Mouse (Mus musculus) right cerebral cortex, adult 18-20 months (tissue): Measurements from ENCODE around the gene Syvn1.

ENCODE experiments used
- DNase-seq: peaks from one replicate; pipeline ENCODE4 v3.0.0; 2022; ENCODE audit warnings: mixed read lengths

The Syvn1 gene

DNA sequence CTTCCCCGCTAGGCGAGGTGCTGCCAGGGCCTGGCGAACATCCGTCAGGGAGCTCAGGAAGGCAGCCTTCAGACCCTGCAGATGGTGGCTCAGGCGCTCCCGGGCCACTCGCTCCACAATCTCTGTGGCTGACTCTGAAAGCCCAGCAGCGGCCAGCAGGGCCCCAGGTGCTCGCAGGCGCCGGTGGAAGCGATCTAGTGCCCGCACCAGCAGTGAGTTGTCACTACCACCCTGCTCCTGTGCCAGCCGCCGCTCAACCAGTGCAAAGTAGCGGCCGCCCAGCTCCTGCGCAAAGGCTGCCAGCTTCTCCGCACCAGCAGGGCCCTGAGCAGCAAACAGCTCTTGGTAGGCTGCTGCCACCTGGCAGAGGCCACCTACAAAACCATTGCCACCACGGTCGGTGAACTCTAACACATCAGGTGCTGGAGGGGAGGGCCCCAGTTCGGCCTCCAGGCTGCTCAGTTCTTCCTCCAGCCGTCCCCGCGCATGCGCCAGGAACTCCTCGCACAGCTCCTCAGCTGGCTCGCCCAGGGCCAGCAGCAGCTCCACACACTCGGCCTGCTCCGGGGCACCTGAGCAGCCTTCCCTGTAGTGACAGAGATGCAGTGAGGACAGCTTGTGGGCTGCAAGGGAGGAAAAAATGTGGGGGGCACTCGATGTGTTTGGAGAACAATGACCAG, 24.3 kb downstream of the Syvn1 start:
- DNase-seq: no peak

DNA sequence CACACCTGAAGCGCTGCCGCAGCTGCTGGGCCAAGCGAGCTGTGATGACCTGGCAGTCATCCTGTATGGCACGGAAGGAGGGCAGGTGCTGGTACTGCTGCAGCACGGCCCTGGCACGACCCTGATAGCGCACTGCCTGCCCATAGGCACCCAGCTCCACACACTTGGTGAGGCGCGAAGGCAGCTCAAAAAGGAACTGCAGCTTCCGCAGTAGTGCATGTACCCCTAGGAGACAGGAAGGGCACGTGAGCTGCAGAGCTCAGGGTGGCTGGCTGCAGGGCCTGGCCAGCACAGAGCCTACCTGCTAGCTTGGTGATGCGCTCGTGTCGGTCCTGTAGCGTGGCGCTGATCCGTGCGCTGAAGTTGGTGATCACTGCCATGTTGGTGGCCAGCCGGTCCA, 24.9 kb downstream of the Syvn1 start:
- DNase-seq: no peak

DNA sequence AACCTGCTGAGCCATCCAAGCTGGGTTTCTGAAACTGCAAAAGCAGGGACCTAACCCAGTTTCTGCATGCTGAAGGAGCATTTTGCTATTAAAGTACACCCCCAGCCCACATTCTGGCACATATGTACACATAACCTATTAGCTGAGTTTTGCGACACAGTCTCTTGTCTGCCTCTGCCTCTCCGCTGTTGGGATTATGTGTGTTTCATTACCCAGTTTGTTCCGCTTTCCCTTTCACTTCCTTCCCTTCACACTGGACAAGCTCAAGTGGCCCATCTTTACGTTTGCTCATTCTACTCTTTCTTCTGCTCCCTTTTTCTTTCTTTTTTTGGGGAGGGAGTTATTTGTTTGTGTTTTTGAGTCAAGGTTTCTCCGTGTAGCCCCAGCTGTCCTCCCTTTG, 27.5 kb downstream of the Syvn1 start:
- no peak for DNase-seq

DNA sequence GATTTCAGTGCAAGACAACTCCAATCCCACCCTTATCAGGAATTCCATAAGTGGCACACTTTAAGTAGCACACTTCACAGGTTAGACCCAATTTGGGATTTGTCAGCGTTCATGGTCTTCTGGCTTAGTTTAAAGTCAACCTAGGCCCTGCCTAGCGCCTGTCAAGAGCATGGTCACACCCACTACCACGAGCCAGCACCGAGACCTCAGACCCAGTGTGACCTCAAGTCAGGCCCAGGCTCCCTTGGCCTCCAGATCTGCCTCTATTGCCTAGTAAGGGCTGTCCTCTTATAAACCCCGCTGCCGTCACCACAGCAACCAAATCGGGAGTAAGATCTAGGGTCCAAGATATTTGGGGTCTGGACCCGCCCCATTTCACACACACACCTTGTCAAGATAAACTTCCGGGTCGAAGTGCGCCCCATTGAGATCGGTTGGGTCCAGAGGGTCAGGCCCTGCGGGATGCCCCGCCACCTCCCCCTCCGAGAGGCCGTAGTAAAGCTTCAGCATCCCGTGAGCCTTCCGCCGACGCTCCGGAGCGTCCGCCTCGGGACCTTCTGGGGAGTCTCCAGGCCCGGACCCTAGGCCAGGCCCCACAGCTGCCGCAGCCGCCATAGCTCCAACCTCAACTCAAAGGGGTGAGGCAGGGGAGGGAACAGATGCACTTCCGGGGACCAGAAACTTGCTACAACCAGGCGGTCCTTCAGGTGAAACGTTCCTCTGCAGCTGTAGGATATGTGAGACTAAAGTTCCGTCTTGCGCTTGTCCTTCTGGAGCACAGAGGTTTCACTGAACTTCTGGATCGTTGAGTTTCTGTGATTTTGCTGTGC, 30.4 kb downstream of the Syvn1 start, which contains the start of gene Vps51:
Gene Vps51 (minus strand): TSS at position 668 of the 830 bp plus-strand sequence.
- peak; percentile 88 for DNase-seq

DNA sequence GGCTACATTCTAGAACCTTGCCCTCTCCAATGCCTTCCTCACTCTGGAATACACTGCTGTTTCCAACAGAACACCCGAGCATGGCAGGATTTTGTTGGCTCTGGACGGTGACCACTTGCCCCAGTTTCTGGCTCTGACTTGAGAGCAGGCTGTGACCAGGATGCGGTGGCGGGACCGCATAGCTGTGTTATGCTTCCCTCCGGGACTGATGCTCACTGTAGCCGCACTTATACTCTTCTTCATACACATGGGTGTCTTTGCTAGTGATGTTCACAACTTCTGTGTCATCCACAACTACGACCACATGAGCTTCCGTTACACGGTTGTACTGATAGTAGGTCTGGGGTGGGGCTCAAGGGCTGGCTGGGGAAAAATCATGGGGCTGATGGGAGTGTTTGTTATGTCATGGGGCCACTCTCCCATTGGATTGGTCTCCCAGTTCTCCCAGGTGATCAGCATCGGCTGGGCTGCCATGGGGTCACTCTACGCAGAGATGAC, 33.7 kb downstream of the Syvn1 start, which contains the start of gene Tmem262:
Gene Tmem262 (plus strand): TSS at position 51 of the 498 bp plus-strand sequence.
- no peak for DNase-seq

DNA sequence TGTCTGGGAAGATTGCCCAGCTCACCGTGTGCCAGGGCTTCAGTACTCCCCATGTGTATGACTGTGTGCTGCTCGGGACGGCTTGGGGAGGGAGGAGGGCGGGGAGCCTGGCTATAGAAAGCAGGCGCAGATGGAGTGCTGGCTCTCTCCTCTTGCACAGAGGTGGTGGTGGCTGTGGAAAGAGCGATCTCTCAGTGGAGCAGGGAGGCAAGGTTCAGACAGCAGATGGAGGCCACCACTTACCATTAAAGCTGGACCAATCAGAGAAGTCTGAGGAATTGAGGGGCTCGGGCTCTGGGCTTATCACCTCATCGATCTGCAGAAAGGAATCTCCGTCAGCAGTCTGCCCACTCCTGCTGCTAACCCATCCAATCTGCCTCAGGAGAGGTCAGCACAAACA, 35.8 kb downstream of the Syvn1 start, which contains the start of gene Gm28374:
Gene Gm28374 (minus strand): TSS at position 101 of the 400 bp plus-strand sequence.
- DNase-seq: no peak

DNA sequence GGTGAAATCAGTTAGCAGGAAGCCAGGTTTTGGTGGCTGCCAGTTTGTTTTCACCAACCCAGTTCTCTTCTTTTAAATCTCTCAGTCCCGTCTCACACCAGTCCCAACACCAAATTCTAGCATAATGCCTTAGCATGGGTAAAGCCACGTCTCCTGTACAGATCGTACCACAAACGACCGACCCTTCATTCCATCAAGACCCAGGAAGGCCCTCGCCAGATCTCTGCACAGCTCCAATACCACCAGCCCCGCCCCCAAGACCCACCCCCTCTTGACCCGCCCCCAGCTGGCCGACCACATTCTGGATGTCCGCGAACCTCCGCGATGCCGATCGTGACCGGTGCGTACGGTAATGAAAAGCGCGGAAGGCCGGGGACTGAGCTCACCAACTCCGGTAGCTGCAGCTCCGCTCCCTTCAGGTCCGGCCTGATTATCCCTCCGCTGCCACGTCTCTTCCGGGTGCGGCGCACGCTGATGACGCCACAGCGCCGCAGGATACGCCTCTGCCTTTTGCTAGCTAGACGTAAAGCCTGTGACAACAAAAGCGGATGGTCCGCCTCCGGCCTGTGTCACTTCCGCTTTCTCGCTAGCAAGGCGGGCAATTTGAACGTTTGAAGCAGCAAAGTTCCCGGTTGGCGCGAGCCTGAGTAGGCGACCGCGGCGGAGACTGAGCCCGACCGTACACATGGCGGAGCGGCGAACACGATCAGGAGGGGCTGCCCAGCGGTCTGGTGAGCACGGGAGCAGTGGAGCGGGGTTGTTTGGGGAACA, 38.3 kb downstream of the Syvn1 start, which contains the start of the genes Zfpl1 and Cdca5:
Gene Zfpl1 (minus strand): TSS at position 479 of the 771 bp plus-strand sequence.
Gene Cdca5 (plus strand): TSS at position 506 of the 771 bp plus-strand sequence.
- peak; percentile 98 for DNase-seq

DNA sequence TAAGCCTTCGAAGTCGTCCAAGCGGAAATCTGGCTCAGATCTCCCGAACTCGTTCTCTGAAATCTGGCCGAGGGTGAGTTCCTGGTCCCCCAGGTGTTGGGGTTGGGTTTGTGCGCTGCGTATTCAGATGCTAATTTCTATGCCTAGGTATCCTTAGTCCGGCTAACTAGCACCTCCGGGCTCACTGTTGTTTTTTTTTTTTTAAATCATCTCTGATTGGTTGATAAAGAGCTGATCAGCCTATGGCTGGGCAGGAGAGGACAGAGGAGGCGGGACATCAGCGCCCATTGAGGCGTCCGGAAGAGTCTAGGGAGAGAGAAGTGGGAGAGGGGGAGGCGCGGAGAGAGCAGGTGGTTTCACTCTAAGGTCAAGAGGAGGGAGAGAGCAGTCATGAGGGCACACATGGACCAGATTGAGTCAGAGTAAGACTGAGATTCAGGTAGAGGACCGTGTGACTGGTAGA, 39.1 kb downstream of the Syvn1 start:
- DNase-seq: no peak

DNA sequence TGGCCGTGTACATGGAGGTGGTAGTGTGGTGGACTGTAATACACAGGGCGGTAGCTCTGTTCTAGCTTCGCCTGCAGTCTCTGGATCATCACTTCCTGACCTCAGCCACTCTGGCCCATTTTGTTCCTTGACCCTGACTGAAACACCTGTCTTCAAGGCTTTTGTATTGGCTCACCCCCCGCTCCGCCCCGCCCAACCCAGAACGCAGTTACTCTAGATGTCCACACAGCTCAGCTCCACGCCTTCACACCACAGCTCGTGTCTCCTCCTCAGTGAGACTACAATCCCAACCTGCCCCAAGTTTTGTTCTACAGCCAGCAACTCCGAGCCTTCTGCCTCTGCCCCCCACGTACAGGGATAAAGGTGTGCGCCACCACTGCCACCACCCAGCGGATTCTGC, 42.5 kb downstream of the Syvn1 start:
- no peak for DNase-seq

DNA sequence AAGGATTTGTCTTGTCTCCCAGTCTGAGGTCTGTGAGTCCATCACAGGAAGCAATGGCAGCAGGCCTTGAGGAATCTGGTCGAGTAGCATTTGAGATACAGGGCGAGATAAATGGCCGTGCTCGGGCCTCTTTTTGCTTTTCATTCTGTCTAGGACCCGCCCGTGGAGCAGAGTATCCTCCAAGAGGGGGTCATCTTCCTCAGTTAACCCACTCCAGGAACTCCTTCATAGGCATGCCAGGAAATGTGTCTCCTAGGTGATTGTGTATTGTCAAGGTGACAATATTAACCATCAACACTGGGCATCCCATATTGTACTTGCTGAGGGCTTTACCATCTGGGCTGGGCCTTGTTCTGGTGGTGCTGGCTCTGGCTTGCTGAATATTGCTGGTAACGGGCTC, 47.7 kb downstream of the Syvn1 start, which contains the start of gene AC131692.1:
Gene AC131692.1 (plus strand): TSS at position 301 of the 400 bp plus-strand sequence.
- DNase-seq: no peak

DNA sequence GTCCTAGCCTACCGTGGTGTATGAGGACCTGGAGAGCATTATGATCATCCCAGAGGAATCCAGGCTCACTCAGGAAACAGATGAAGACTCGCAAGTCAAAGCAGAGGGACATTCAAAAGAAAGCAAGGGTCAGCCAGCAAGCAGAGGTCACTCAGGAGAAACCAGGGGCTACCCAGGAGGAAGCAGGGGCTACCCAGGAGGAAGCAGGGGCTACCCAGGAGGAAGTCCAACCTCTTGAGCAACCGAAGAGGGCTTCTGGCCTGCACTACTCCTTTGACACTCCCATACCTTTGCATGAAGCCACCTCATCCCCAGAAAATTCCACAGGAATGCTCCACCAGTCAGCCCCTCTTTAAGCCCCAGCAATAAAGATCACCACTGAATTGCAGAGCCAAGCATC, 51.5 kb downstream of the Syvn1 start:
- no peak for DNase-seq

DNA sequence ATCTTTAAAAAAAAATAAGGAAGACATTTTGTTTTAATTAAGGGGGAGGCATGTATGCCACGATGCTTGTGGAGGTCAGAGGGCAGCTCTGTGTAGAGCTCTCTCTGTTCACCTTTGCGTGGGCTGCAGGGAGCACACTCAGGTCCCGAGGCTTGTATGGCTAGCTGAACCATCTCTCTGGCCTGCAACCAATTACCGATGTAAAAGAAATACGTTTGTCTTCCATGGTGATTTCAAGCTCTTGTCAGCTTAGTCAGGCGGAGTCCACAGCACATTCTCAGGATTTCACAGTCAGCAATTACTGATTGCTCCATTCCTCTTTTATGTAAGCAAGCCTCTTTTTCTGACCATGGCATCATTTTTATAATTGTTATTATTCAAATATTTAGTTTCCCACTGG, 54.8 kb downstream of the Syvn1 start:
- DNase-seq: no peak

DNA sequence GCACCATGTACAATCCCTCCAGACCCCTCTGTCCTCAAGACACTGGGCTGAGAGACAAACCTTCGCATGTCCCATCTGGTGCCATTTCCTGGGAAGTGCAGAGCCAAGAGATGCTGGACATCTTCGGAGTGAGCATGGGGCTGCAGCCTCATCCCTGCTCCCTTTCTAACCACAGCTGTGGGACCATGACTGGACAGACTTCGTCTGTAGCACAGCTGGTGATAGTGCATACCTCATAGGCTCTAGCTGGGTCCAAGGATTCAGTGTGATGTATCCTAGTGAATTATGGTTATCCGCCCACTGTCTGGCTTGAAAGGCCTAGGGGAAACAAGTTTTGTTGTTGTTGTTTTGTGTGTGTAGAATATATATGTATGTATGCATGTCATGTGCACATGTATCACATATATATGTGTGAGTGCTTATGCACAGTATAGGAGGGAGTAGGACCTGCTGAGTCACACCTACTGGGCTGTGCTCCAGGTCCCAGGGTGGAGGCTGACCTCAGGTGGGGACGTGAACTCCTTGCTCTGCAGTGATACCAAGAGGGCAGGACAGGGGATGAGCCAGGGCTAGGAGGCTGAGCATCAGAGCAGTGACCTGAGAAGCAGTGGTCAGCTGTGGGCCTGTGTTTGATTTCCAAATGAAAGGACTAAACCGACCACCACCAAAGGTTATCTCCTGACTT, 55.9 kb downstream of the Syvn1 start:
- no peak for DNase-seq
